Mouse (Mus musculus): ENCODE data around the gene Prune2. TPM values are rescaled to one million over a fixed set of nuclear protein-coding genes. Genes with fewer than 3 reads are reported as not detected.
A peak's percentile ranks its signal among the peaks of the same experiment; 100 is the strongest.

Prune2 gene
- 1.7 TPM in 2 replicates for polyA plus RNA-seq (2015; fragmentation: Nextera tagmentation; extraction: Ambion mirVana)

- under 1% methylated on average over 36 of the region's 36 CpGs for WGBS
- H3K4me1 ChIP-seq: peaks cover 15% of the 10 kb centered on the region
- peak; percentile 92 for ATAC-seq (ENCODE audit: insufficient number of reproducible peaks, insufficient read depth, low FRiP score, low TSS enrichment, low read depth)
- H3K4me2 ChIP-seq: peak within 1 kb of the TSS; percentile 82
- H3K9me3 ChIP-seq: no peaks in the 10 kb centered on the region
- H3K27me3 ChIP-seq: peaks cover 42% of the 10 kb centered on the region
- H3K36me3 ChIP-seq: no peaks in the 10 kb centered on the region
- H3K27ac ChIP-seq: no peak within 1 kb of the TSS
- peak within 1 kb of the TSS; percentile 45 for H3K4me3 ChIP-seq
- peak within 1 kb of the TSS; percentile 59 for H3K9ac ChIP-seq
Observed at GRCm38 (mm10) chr19:16955613-16956271, at the start of gene Prune2. TSS of gene Prune2 (plus strand) at chr19:16956118.

GRCm38 (mm10) chr19:16911507-16911906, 44.4 kb upstream of the Prune2 start:
- Histone ChIP-seq H3K4me1 (no peaks in the 10 kb centered on the region), H3K27ac (no peak overlapping the region), H3K9me3 (no peaks in the 10 kb centered on the region), H3K27me3 (no peaks in the 10 kb centered on the region), H3K36me3 (no peaks in the 10 kb centered on the region), H3K9ac (no peak overlapping the region), H3K4me3 (no peak overlapping the region), H3K4me2 (no peak overlapping the region)
- WGBS: 87% methylated on average over 5 of the region's 5 CpGs
- no peak for ATAC-seq (ENCODE audit: insufficient number of reproducible peaks, insufficient read depth, low FRiP score, low TSS enrichment, low read depth)

GRCm38 (mm10) chr19:16924516-16924915, 31.4 kb upstream of the Prune2 start:
- Histone ChIP-seq H3K27ac (no peak overlapping the region), H3K27me3 (no peaks in the 10 kb centered on the region), H3K4me2 (no peak overlapping the region), H3K4me1 (no peaks in the 10 kb centered on the region), H3K9ac (no peak overlapping the region), H3K36me3 (no peaks in the 10 kb centered on the region), H3K9me3 (no peaks in the 10 kb centered on the region), H3K4me3 (no peak overlapping the region)
- no peak for ATAC-seq (ENCODE audit: insufficient number of reproducible peaks, insufficient read depth, low FRiP score, low TSS enrichment, low read depth)
- WGBS: 77% methylated on average over 4 of the region's 4 CpGs

GRCm38 (mm10) chr19:16934664-16935063, 21.3 kb upstream of the Prune2 start:
- Histone ChIP-seq H3K4me3 (no peak overlapping the region), H3K27ac (no peak overlapping the region), H3K27me3 (no peaks in the 10 kb centered on the region), H3K9ac (no peak overlapping the region), H3K9me3 (no peaks in the 10 kb centered on the region), H3K4me2 (no peak overlapping the region), H3K36me3 (no peaks in the 10 kb centered on the region), H3K4me1 (no peaks in the 10 kb centered on the region)
- no peak for ATAC-seq (ENCODE audit: insufficient number of reproducible peaks, insufficient read depth, low FRiP score, low TSS enrichment, low read depth)
- 83% methylated on average over 8 of the region's 8 CpGs for whole genome bisulfite sequencing

- Histone ChIP-seq H3K27me3 (peaks cover 7% of the 10 kb centered on the region; the same call in 1 of the 2 replicates), H3K4me2 (no peak overlapping the region), H3K9me3 (no peaks in the 10 kb centered on the region), H3K36me3 (no peaks in the 10 kb centered on the region), H3K4me1 (no peaks in the 10 kb centered on the region), H3K27ac (no peak overlapping the region), H3K4me3 (no peak overlapping the region), H3K9ac (no peak overlapping the region)
- no peak for ATAC-seq (ENCODE audit: insufficient number of reproducible peaks, insufficient read depth, low FRiP score, low TSS enrichment, low read depth)
- 88% methylated on average over 2 of the region's 2 CpGs for WGBS
Observed at GRCm38 (mm10) chr19:16948794-16949313, 7.1 kb upstream of the Prune2 start.

- whole genome bisulfite sequencing: 93% methylated on average over 2 of the region's 2 CpGs
Observed at GRCm38 (mm10) chr19:16949341-16949740, 6.6 kb upstream of the Prune2 start.

GRCm38 (mm10) chr19:16950051-16950450, 5.9 kb upstream of the Prune2 start:
- Histone ChIP-seq H3K27me3 (peaks cover 18% of the 10 kb centered on the region), H3K9ac (no peak overlapping the region), H3K9me3 (no peaks in the 10 kb centered on the region), H3K27ac (no peak overlapping the region), H3K4me1 (no peaks in the 10 kb centered on the region), H3K4me2 (no peak overlapping the region), H3K4me3 (no peak overlapping the region), H3K36me3 (no peaks in the 10 kb centered on the region)
- no peak for ATAC-seq (ENCODE audit: insufficient number of reproducible peaks, insufficient read depth, low FRiP score, low TSS enrichment, low read depth)
- WGBS: 33% methylated on average over 9 of the region's 9 CpGs

More at GRCm38 (mm10) chr19:16949341-16949740, 6.6 kb upstream of the Prune2 start:
- H3K27ac ChIP-seq: no peak overlapping the region
- no peak overlapping the region for H3K4me3 ChIP-seq
- no peak for ATAC-seq (ENCODE audit: insufficient number of reproducible peaks, insufficient read depth, low FRiP score, low TSS enrichment, low read depth)
- H3K36me3 ChIP-seq: no peaks in the 10 kb centered on the region
- H3K9ac ChIP-seq: no peak overlapping the region
- H3K4me2 ChIP-seq: no peak overlapping the region
- H3K27me3 ChIP-seq: peaks cover 11% of the 10 kb centered on the region
- H3K9me3 ChIP-seq: no peaks in the 10 kb centered on the region
- no peaks in the 10 kb centered on the region for H3K4me1 ChIP-seq

- Histone ChIP-seq H3K4me1 (peaks cover 6% of the 10 kb centered on the region), H3K27me3 (peaks cover 25% of the 10 kb centered on the region), H3K9me3 (no peaks in the 10 kb centered on the region), H3K36me3 (no peaks in the 10 kb centered on the region), H3K4me3 (no peak overlapping the region), H3K4me2 (no peak overlapping the region), H3K27ac (no peak overlapping the region), H3K9ac (no peak overlapping the region)
- WGBS: 74% methylated on average over 8 of the region's 8 CpGs
- no peak for ATAC-seq (ENCODE audit: insufficient number of reproducible peaks, insufficient read depth, low FRiP score, low TSS enrichment, low read depth)
Observed at GRCm38 (mm10) chr19:16950664-16951363, 5.1 kb upstream of the Prune2 start.

GRCm38 (mm10) chr19:16954736-16955135, 1.2 kb upstream of the Prune2 start:
- Histone ChIP-seq H3K4me2 (no peak overlapping the region), H3K27ac (no peak overlapping the region), H3K36me3 (no peaks in the 10 kb centered on the region), H3K4me1 (peaks cover 15% of the 10 kb centered on the region), H3K27me3 (peaks cover 42% of the 10 kb centered on the region), H3K9me3 (no peaks in the 10 kb centered on the region), H3K4me3 (no peak overlapping the region), H3K9ac (no peak overlapping the region)
- ATAC-seq (ENCODE audit: insufficient number of reproducible peaks, insufficient read depth, low FRiP score, low TSS enrichment, low read depth): no peak
- 46% methylated on average over 6 of the region's 6 CpGs for WGBS

GRCm38 (mm10) chr19:16955231-16955612, 696 bp upstream of the Prune2 start:
- Histone ChIP-seq H3K9ac (no peak overlapping the region), H3K27me3 (peaks cover 42% of the 10 kb centered on the region), H3K36me3 (no peaks in the 10 kb centered on the region), H3K4me1 (peaks cover 15% of the 10 kb centered on the region), H3K4me3 (peak overlapping the region; percentile 45; the same call in 1 of the 2 replicates), H3K27ac (no peak overlapping the region), H3K9me3 (no peaks in the 10 kb centered on the region), H3K4me2 (peak overlapping the region; percentile 82)
- 53% methylated on average over 9 of the region's 9 CpGs for WGBS
- ATAC-seq (ENCODE audit: insufficient number of reproducible peaks, insufficient read depth, low FRiP score, low TSS enrichment, low read depth): no peak

- H3K4me2 ChIP-seq: peak overlapping the region; percentile 82
- ATAC-seq (ENCODE audit: insufficient number of reproducible peaks, insufficient read depth, low FRiP score, low TSS enrichment, low read depth): no peak
- H3K9ac ChIP-seq: peak overlapping the region; percentile 59
- H3K27ac ChIP-seq: no peak overlapping the region
- peaks cover 42% of the 10 kb centered on the region for H3K27me3 ChIP-seq
- H3K4me1 ChIP-seq: peaks cover 15% of the 10 kb centered on the region
- H3K4me3 ChIP-seq: peak overlapping the region; percentile 45
- H3K9me3 ChIP-seq: no peaks in the 10 kb centered on the region
- no peaks in the 10 kb centered on the region for H3K36me3 ChIP-seq
- 2% methylated on average over 7 of the region's 7 CpGs for WGBS
Observed at GRCm38 (mm10) chr19:16956319-16956718, 401 bp downstream of the Prune2 start.

- no peak overlapping the region for H3K4me3 ChIP-seq
- WGBS: 89% methylated on average over 4 of the region's 4 CpGs
- peaks cover 33% of the 10 kb centered on the region for H3K27me3 ChIP-seq
- no peak overlapping the region for H3K4me2 ChIP-seq
- H3K27ac ChIP-seq: no peak overlapping the region
- ATAC-seq (ENCODE audit: insufficient number of reproducible peaks, insufficient read depth, low FRiP score, low TSS enrichment, low read depth): no peak
- no peak overlapping the region for H3K9ac ChIP-seq
- no peaks in the 10 kb centered on the region for H3K9me3 ChIP-seq
- peaks cover 15% of the 10 kb centered on the region for H3K4me1 ChIP-seq
- H3K36me3 ChIP-seq: no peaks in the 10 kb centered on the region
Observed at GRCm38 (mm10) chr19:16959051-16959450, 3.1 kb downstream of the Prune2 start.

Measured in embryonic facial prominence, embryonic 13.5 days (tissue).